Mouse (Mus musculus) limb, embryonic 12.5 days (tissue): ENCODE measurements at regions not wholly inside any gene's neighbourhood (a gene's known extent, or its start where the extent isn't known, plus 50 kb on each side); places are given as distances from the start of the nearest gene placed in this dataset.
"Not testable (repeated sequence)": the region's sequence is repeated elsewhere in the genome, so short reads cannot be mapped to it uniquely, and the experiment has no call there.

Experiments
- ATAC-seq: fragments of 200-750 bp; cut with Nextera tagmentation; 2 replicates; pipeline ENCODE4 v1.8.0; 2017; ENCODE audit warnings: low read depth, moderate TSS enrichment; ENCODE audit not compliant: insufficient number of reproducible peaks, insufficient read depth, low FRiP score, low TSS enrichment
- H3K27ac ChIP-seq: fragments of 300-500 bp; sonication (generic); 2 replicates; pipeline ENCODE4 v1.5.1; 2016; ENCODE audit warnings: mild to moderate bottlenecking, moderate library complexity
- H3K27me3 ChIP-seq: fragments of 300-500 bp; sonication (generic); 2 replicates; pipeline ENCODE4 v1.6.1; 2016; ENCODE audit warnings: mild to moderate bottlenecking, moderate library complexity
- H3K36me3 ChIP-seq: fragments of 300-500 bp; sonication (generic); 2 replicates; pipeline ENCODE4 v1.6.1; 2016; ENCODE audit warnings: mild to moderate bottlenecking, moderate library complexity
- H3K4me1 ChIP-seq: fragments of 300-500 bp; sonication (generic); replicated peaks from 2 replicates; pipeline ENCODE4 v1.6.1; 2016
- H3K4me2 ChIP-seq: fragments of 300-500 bp; sonication (generic); 2 replicates; pipeline ENCODE4 v1.6.1; 2016; ENCODE audit warnings: mild to moderate bottlenecking, moderate library complexity
- H3K4me3 ChIP-seq: fragments of 300-500 bp; sonication (generic); replicated peaks from 2 replicates; pipeline ENCODE4 v1.5.1; 2016; ENCODE audit warnings: mild to moderate bottlenecking
- H3K9ac ChIP-seq: fragments of 300-500 bp; sonication (generic); replicated peaks from 2 replicates; pipeline ENCODE4 v1.6.1; 2016; ENCODE audit warnings: mild to moderate bottlenecking, moderate library complexity
- H3K9me3 ChIP-seq: fragments of 300-500 bp; sonication (generic); 2 replicates; pipeline ENCODE4 v1.6.1; 2016; ENCODE audit warnings: mild to moderate bottlenecking, moderate library complexity
- WGBS: fragments of 180-500 bp; shearing (Covaris S2); methylation state at CpG from one replicate; pipeline ENCODE4 v1.1.7; 2016; 5-methylcytosine and 5-hydroxymethylcytosine counted together

GRCm38 (mm10) chr7:58436888-58437625 lies 218.9 kb upstream of the Atp10a start:
- Histone ChIP-seq H3K4me1 (no peaks in the 10 kb centered on the region), H3K36me3 (no peaks in the 10 kb centered on the region), H3K9ac (no peak overlapping the region), H3K4me3 (no peak overlapping the region), H3K4me2 (no peak overlapping the region), H3K9me3 (no peaks in the 10 kb centered on the region), H3K27ac (no peak overlapping the region), H3K27me3 (no peaks in the 10 kb centered on the region)
- 71% methylated on average over 2 of the region's 2 CpGs for WGBS
- ATAC-seq, result no peak

DNA sequence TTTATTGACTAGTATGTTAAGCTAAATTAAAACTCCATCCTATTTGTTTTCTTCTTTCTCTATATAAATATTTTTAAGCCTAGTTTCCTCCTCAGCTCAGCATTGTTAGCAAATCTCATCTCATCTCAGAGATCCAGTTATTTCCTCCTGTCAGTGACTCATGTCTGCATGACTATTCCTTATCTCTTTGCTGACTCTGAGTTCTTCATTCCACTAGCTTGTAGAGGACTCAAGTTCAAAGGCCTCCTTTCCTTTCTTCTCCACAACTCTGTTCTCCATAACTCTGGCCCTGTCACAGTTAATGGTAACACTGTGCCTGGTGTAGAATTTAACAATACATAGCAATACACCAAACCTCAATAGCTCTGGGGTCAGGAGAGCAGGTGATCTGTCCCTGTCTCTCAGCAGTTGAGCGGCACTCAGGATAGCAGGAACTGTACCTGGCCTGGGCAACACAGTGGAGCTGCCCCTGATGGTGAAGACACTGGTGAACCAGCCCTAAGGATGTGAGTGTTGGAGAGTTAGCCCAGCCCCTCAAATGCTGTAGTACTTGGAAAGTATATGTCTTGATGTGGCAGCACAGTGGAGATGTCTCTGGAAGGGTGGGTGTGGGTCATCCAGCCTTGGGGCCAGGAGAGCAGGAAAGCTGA lies 213.3 kb upstream of the Atp10a start:
- no peaks in the 10 kb centered on the region for H3K36me3 ChIP-seq
- no peaks in the 10 kb centered on the region for H3K27me3 ChIP-seq
- no peaks in the 10 kb centered on the region for H3K4me1 ChIP-seq
- WGBS, result 90% methylated on average over 1 of the region's 1 CpGs
- H3K4me2 ChIP-seq, result no peak overlapping the region
- H3K9ac ChIP-seq, result no peak overlapping the region
- no peak for ATAC-seq
- no peak overlapping the region for H3K27ac ChIP-seq
- H3K4me3 ChIP-seq, result no peak overlapping the region
- no peaks in the 10 kb centered on the region for H3K9me3 ChIP-seq

GRCm38 (mm10) chr7:58443297-58443696 lies 212.7 kb upstream of the Atp10a start:
- no peak for ATAC-seq
- no peak overlapping the region for H3K4me2 ChIP-seq
- H3K27me3 ChIP-seq, result no peaks in the 10 kb centered on the region
- no peaks in the 10 kb centered on the region for H3K4me1 ChIP-seq
- WGBS, result 89% methylated on average over 3 of the region's 3 CpGs
- no peak overlapping the region for H3K27ac ChIP-seq
- H3K4me3 ChIP-seq, result no peak overlapping the region
- H3K36me3 ChIP-seq, result no peaks in the 10 kb centered on the region
- H3K9ac ChIP-seq, result no peak overlapping the region
- H3K9me3 ChIP-seq, result no peaks in the 10 kb centered on the region

DNA sequence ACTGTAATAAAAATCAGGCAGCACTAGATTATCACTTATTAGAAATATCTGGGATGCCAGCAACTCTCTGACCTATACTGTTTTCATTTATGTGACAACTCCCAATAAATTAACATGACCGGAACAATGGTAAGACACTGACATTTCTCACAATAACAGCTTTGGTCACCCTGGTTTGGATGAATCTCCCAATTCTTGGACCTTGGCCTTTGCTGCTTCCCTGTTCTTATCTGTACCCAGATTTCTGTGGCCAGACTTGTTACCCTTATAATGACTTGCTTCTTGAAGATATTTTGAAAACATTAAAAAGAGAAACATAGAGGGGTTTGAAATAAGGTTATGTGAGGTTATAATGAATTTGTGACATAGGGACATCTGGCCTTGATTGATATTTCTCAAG lies 210.2 kb upstream of the Atp10a start:
- no peak overlapping the region for H3K27ac ChIP-seq
- WGBS, result 90% methylated on average over 1 of the region's 1 CpGs
- H3K4me2 ChIP-seq, result no peak overlapping the region
- no peaks in the 10 kb centered on the region for H3K36me3 ChIP-seq
- H3K9ac ChIP-seq, result no peak overlapping the region
- H3K27me3 ChIP-seq, result no peaks in the 10 kb centered on the region
- no peaks in the 10 kb centered on the region for H3K4me1 ChIP-seq
- no peaks in the 10 kb centered on the region for H3K9me3 ChIP-seq
- no peak overlapping the region for H3K4me3 ChIP-seq
- ATAC-seq, result no peak

GRCm38 (mm10) chr7:58446261-58446660 lies 209.7 kb upstream of the Atp10a start:
- no peak for ATAC-seq

GRCm38 (mm10) chr7:58448727-58449126 lies 207.2 kb upstream of the Atp10a start:
- Histone ChIP-seq H3K9me3 (no peaks in the 10 kb centered on the region), H3K4me1 (no peaks in the 10 kb centered on the region), H3K9ac (no peak overlapping the region), H3K27me3 (no peaks in the 10 kb centered on the region), H3K36me3 (no peaks in the 10 kb centered on the region), H3K27ac (no peak overlapping the region), H3K4me2 (no peak overlapping the region), H3K4me3 (no peak overlapping the region)
- WGBS, result 59% methylated on average over 3 of the region's 3 CpGs
- no peak for ATAC-seq

More at GRCm38 (mm10) chr7:58446261-58446660, 209.7 kb upstream of the Atp10a start:
- Histone ChIP-seq H3K4me2 (no peak overlapping the region), H3K27me3 (no peaks in the 10 kb centered on the region), H3K4me1 (no peaks in the 10 kb centered on the region), H3K36me3 (no peaks in the 10 kb centered on the region), H3K9me3 (no peaks in the 10 kb centered on the region), H3K27ac (no peak overlapping the region), H3K9ac (no peak overlapping the region), H3K4me3 (no peak overlapping the region)

DNA sequence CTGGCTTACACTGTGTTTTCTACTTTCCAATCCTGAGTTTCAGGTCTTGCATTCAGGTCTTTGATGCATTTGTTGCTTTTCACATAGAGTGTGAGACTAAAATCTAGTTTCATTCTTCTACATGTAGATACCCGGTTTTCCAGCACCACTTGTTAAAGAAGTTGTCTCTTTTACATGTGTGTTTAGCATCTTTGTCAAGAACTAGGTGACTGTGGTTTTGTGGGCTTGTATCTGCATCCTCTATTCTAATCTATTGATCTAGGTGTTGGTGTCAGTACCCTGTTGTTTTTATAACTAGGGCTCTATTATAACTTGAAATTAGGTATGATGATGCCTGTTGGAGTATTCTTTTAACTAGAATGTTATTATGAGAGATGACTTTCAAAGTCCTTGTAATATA lies 204.0 kb upstream of the Atp10a start:
- H3K36me3 ChIP-seq, result no peaks in the 10 kb centered on the region
- H3K4me3 ChIP-seq, result no peak overlapping the region
- no peaks in the 10 kb centered on the region for H3K9me3 ChIP-seq
- H3K27ac ChIP-seq, result no peak overlapping the region
- no peak overlapping the region for H3K9ac ChIP-seq
- no peaks in the 10 kb centered on the region for H3K27me3 ChIP-seq
- H3K4me1 ChIP-seq, result no peaks in the 10 kb centered on the region
- WGBS, result 70% methylated on average over 1 of the region's 1 CpGs
- H3K4me2 ChIP-seq, result no peak overlapping the region
- no peak for ATAC-seq

DNA sequence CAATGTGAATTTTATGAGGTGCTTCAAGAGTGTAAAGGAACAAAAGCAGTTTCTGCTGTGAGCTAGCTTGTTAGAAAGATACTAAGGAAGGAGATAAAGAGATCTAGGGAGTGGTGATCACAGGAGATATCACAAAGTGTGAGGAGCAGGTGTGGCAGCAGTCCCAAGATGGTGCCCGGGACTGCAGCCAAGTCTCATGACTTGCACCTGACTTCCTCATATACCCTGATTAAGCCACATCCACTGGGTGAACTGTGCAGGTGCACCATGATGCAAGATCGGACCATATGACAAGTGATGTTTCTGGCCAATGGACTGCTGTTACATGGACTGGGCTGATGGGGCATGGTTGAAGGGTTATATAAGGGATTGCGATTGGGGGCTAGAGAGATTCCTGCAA lies 197.8 kb upstream of the Atp10a start:
- not testable (repeated sequence) for H3K4me3 ChIP-seq, H3K27ac ChIP-seq, H3K4me1 ChIP-seq, H3K36me3 ChIP-seq, H3K27me3 ChIP-seq, H3K9me3 ChIP-seq, ATAC-seq, H3K4me2 ChIP-seq, H3K9ac ChIP-seq
- 91% methylated on average over 3 of the region's 3 CpGs for WGBS

GRCm38 (mm10) chr7:58460939-58461338 lies 195.0 kb upstream of the Atp10a start:
- Histone ChIP-seq H3K4me3 (no peak overlapping the region), H3K27me3 (no peaks in the 10 kb centered on the region), H3K4me2 (no peak overlapping the region), H3K4me1 (no peaks in the 10 kb centered on the region), H3K9me3 (no peaks in the 10 kb centered on the region), H3K9ac (no peak overlapping the region), H3K27ac (no peak overlapping the region), H3K36me3 (no peaks in the 10 kb centered on the region)
- ATAC-seq, result no peak
- WGBS, result 85% methylated on average over 2 of the region's 2 CpGs

DNA sequence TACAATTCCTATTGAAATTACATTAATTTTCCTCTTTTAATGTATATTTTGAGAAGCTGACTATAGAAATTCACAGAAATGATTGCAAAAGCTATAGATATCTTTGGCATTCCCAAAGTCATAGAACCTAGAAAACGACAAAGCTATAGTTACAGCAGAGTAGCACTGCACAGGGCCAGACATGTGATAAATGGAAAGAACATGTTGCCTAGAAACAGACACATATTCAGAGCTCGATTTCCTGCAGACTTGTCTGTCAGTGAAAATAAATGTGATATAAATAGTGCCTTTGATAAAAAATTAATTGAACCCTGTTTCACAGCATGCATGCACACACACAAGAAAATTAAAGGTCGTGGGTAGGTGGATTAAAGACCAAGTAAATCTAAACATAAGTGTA lies 182.8 kb upstream of the Atp10a start:
- no peaks in the 10 kb centered on the region for H3K27me3 ChIP-seq
- H3K9me3 ChIP-seq, result no peaks in the 10 kb centered on the region
- no peak overlapping the region for H3K9ac ChIP-seq
- whole genome bisulfite sequencing, result 66% methylated on average over 3 of the region's 3 CpGs
- no peaks in the 10 kb centered on the region for H3K4me1 ChIP-seq
- no peak for ATAC-seq
- no peak overlapping the region for H3K4me2 ChIP-seq
- no peak overlapping the region for H3K4me3 ChIP-seq
- no peaks in the 10 kb centered on the region for H3K36me3 ChIP-seq
- no peak overlapping the region for H3K27ac ChIP-seq

- no peaks in the 10 kb centered on the region for H3K4me1 ChIP-seq
- H3K27ac ChIP-seq, result no peak overlapping the region
- H3K9me3 ChIP-seq, result no peaks in the 10 kb centered on the region
- H3K4me2 ChIP-seq, result no peak overlapping the region
- H3K9ac ChIP-seq, result no peak overlapping the region
- H3K27me3 ChIP-seq, result no peaks in the 10 kb centered on the region
- 65% methylated on average over 2 of the region's 2 CpGs for WGBS
- no peak overlapping the region for H3K4me3 ChIP-seq
- ATAC-seq, result no peak
- H3K36me3 ChIP-seq, result no peaks in the 10 kb centered on the region
These were observed 180.8 kb upstream of the Atp10a start for GRCm38 (mm10) chr7:58475139-58475538.

DNA sequence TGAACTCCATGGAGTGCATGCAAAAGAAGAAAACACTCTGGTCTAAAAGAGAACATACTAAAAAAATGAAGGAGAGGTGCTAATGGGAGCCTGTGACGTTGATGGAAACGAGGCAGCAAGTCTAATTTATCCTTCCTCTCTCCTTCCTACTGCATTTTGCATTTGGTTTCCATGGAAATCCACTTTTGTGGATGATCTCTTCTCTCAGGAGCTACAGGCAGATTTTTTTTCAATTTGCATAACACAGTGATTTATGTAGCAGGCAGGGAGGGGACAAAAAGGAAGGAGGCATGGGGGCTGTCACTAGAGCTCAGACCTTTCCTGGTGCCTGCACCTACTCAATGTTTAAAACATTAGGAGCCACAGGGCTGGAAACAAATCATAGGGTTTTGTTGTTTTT lies 167.7 kb upstream of the Atp10a start:
- no peaks in the 10 kb centered on the region for H3K4me1 ChIP-seq
- 88% methylated on average over 2 of the region's 2 CpGs for WGBS
- no peaks in the 10 kb centered on the region for H3K9me3 ChIP-seq
- H3K36me3 ChIP-seq, result no peaks in the 10 kb centered on the region
- no peak overlapping the region for H3K4me3 ChIP-seq
- no peaks in the 10 kb centered on the region for H3K27me3 ChIP-seq
- no peak overlapping the region for H3K9ac ChIP-seq
- ATAC-seq, result no peak
- H3K4me2 ChIP-seq, result no peak overlapping the region
- H3K27ac ChIP-seq, result no peak overlapping the region
